Mouse (Mus musculus): ENCODE results near the gene Rrh.

Gene Rrh

GRCm38 (mm10) chr3:129822206-129822775 lies at the start of gene Rrh:
TSS of gene Rrh (minus strand) at chr3:129822587.
- no peak for DNase-seq (ENCODE audit: low read depth, low spot score)

- peak; percentile 34 for DNase-seq (ENCODE audit: low read depth, low spot score)
These were observed 41.3 kb upstream of the Rrh start for GRCm38 (mm10) chr3:129863698-129864097.

- DNase-seq (ENCODE audit: low read depth, low spot score): no peak
These were observed 40.2 kb upstream of the Rrh start for GRCm38 (mm10) chr3:129862592-129862991.

- no peak for DNase-seq (ENCODE audit: low read depth, low spot score)
These were observed 24.5 kb upstream of the Rrh start for GRCm38 (mm10) chr3:129846846-129847245.

- DNase-seq (ENCODE audit: low read depth, low spot score): no peak
These were observed 23.5 kb upstream of the Rrh start for GRCm38 (mm10) chr3:129845868-129846267.

- DNase-seq (ENCODE audit: low read depth, low spot score): no peak
These were observed 15.6 kb upstream of the Rrh start for GRCm38 (mm10) chr3:129838017-129838416.

- no peak for DNase-seq (ENCODE audit: low read depth, low spot score)
These were observed 14.6 kb upstream of the Rrh start for GRCm38 (mm10) chr3:129836965-129837364.

- peak; percentile 12 for DNase-seq (ENCODE audit: low read depth, low spot score)
These were observed 13.8 kb upstream of the Rrh start for GRCm38 (mm10) chr3:129836051-129836697.

GRCm38 (mm10) chr3:129835388-129835934 lies 13.1 kb upstream of the Rrh start, which contains the start of gene Cfi:
TSS of gene Cfi (plus strand) at chr3:129835884.
- no peak for DNase-seq (ENCODE audit: low read depth, low spot score)

- peak; percentile 98 for DNase-seq (ENCODE audit: low read depth, low spot score)
These were observed 8.7 kb upstream of the Rrh start, which contains the start of gene Gar1 for GRCm38 (mm10) chr3:129831035-129831568. TSS of gene Gar1 (minus strand) at chr3:129831396.

- DNase-seq (ENCODE audit: low read depth, low spot score): peak; percentile 17
These were observed 8.2 kb upstream of the Rrh start for GRCm38 (mm10) chr3:129830626-129831025.

GRCm38 (mm10) chr3:129827691-129828090 lies 5.3 kb upstream of the Rrh start:
- no peak for DNase-seq (ENCODE audit: low read depth, low spot score)

GRCm38 (mm10) chr3:129826691-129827090 lies 4.3 kb upstream of the Rrh start:
- no peak for DNase-seq (ENCODE audit: low read depth, low spot score)

GRCm38 (mm10) chr3:129824891-129825290 lies 2.5 kb upstream of the Rrh start:
- DNase-seq (ENCODE audit: low read depth, low spot score): no peak

- DNase-seq (ENCODE audit: low read depth, low spot score): no peak
These were observed 1.8 kb upstream of the Rrh start for GRCm38 (mm10) chr3:129824146-129824545.

- DNase-seq (ENCODE audit: low read depth, low spot score): peak; percentile 64
These were observed 906 bp upstream of the Rrh start for GRCm38 (mm10) chr3:129823293-129823692.

- DNase-seq (ENCODE audit: low read depth, low spot score): no peak
These were observed 651 bp downstream of the Rrh start for GRCm38 (mm10) chr3:129821736-129822135.

- no peak for DNase-seq (ENCODE audit: low read depth, low spot score)
These were observed 1.5 kb downstream of the Rrh start for GRCm38 (mm10) chr3:129820847-129821246.

GRCm38 (mm10) chr3:129803765-129804164 lies 18.6 kb downstream of the Rrh start, which contains the start of gene Lrit3:
TSS of gene Lrit3 (minus strand) at chr3:129804030.
- DNase-seq (ENCODE audit: low read depth, low spot score): no peak

GRCm38 (mm10) chr3:129799011-129799410 lies 23.4 kb downstream of the Rrh start:
- DNase-seq (ENCODE audit: low read depth, low spot score): no peak

- no peak for DNase-seq (ENCODE audit: low read depth, low spot score)
These were observed 23.8 kb downstream of the Rrh start for GRCm38 (mm10) chr3:129798551-129798950.

GRCm38 (mm10) chr3:129797341-129797740 lies 25.0 kb downstream of the Rrh start:
- DNase-seq (ENCODE audit: low read depth, low spot score): no peak

GRCm38 (mm10) chr3:129793801-129794200 lies 28.6 kb downstream of the Rrh start:
- DNase-seq (ENCODE audit: low read depth, low spot score): no peak

Measured in mesoderm, embryonic 11.5 days (tissue).